Mouse (Mus musculus) megakaryocyte, adult 5-6 weeks (primary cell): Measurements from ENCODE around the gene Csta1. TPM values are rescaled to one million over a fixed set of nuclear protein-coding genes. Genes with fewer than 3 reads are reported as not detected.
A peak's percentile ranks its signal among the peaks of the same experiment; 100 is the strongest.
"Not testable (repeated sequence)": the region's sequence is repeated elsewhere in the genome, so short reads cannot be mapped to it uniquely, and the experiment has no call there.

Experiments
- ATAC-seq: 2 replicates; pipeline ENCODE4 v1.8.0; 2016; ENCODE audit warnings: mild to moderate bottlenecking, inconsistent platforms; ENCODE audit not compliant: poor library complexity, severe bottlenecking
- total RNA-seq, 2 experiments: library from RNA; stranded (forward) in 1 of 2; stranded (reverse) in 1 of 2; fragments of 153-499, 151-499 nt in 1 of 2; fragments of 221-1000, 200-1000 nt in 1 of 2; gene quantifications; 2 replicates each; pipeline versions ENCODE4 v1.2.3 to v1.2.4; 2015 to 2017

Csta1 gene
- total RNA-seq (2015) (not detected in 2 replicates), total RNA-seq (2017) (not detected in 2 replicates)

GRCm38 (mm10) chr16:36131141-36131540, at the start of gene Csta1:
Csta1 (minus strand) TSS chr16:36131241.
- ATAC-seq, result no peak

GRCm38 (mm10) chr16:36179910-36180309, 48.9 kb upstream of the Csta1 start:
- peak; percentile 86 for ATAC-seq

- ATAC-seq, result peak; percentile 59
Measured at GRCm38 (mm10) chr16:36176108-36176507, 45.1 kb upstream of the Csta1 start.

- not testable (repeated sequence) for ATAC-seq
Measured at GRCm38 (mm10) chr16:36167841-36168240, 36.8 kb upstream of the Csta1 start.

GRCm38 (mm10) chr16:36156402-36156975, 25.4 kb upstream of the Csta1 start, which contains the start of gene Stfa2l1:
Stfa2l1 (plus strand) TSS chr16:36156811.
- ATAC-seq, result peak; percentile 86

- no peak for ATAC-seq
Measured at GRCm38 (mm10) chr16:36138201-36138600, 7.2 kb upstream of the Csta1 start.

GRCm38 (mm10) chr16:36128092-36128491, 2.9 kb downstream of the Csta1 start:
- no peak for ATAC-seq

GRCm38 (mm10) chr16:36115751-36116150, 15.3 kb downstream of the Csta1 start:
- not testable (repeated sequence) for ATAC-seq

GRCm38 (mm10) chr16:36111486-36111885, 19.6 kb downstream of the Csta1 start:
- not testable (repeated sequence) for ATAC-seq

GRCm38 (mm10) chr16:36102211-36102610, 28.8 kb downstream of the Csta1 start:
- ATAC-seq, result no peak

- no peak for ATAC-seq
Measured at GRCm38 (mm10) chr16:36101526-36101925, 29.5 kb downstream of the Csta1 start.

GRCm38 (mm10) chr16:36097813-36098499, 33.1 kb downstream of the Csta1 start:
- not testable (repeated sequence) for ATAC-seq

GRCm38 (mm10) chr16:36094079-36094478, 37.0 kb downstream of the Csta1 start:
- no peak for ATAC-seq

- no peak for ATAC-seq
Measured at GRCm38 (mm10) chr16:36090785-36091509, 40.1 kb downstream of the Csta1 start.

- no peak for ATAC-seq
Measured at GRCm38 (mm10) chr16:36089850-36090616, 41.0 kb downstream of the Csta1 start.

GRCm38 (mm10) chr16:36089065-36089464, 42.0 kb downstream of the Csta1 start:
- ATAC-seq, result no peak

GRCm38 (mm10) chr16:36087846-36088245, 43.2 kb downstream of the Csta1 start:
- no peak for ATAC-seq

GRCm38 (mm10) chr16:36079916-36080315, 51.1 kb downstream of the Csta1 start:
- ATAC-seq, result no peak

GRCm38 (mm10) chr16:36074772-36075171, 56.3 kb downstream of the Csta1 start:
- ATAC-seq, result no peak

GRCm38 (mm10) chr16:36072410-36073011, 58.5 kb downstream of the Csta1 start:
- no peak for ATAC-seq
